Mouse (Mus musculus): Measurements from ENCODE around the gene Kcnj16. TPM values are rescaled to one million over a fixed set of nuclear protein-coding genes. Genes with fewer than 3 reads are reported as not detected.

Gene Kcnj16
- 0.06 TPM in 1 of 2 replicates, not detected in the other for polyA plus RNA-seq (2015; fragmentation: Nextera tagmentation; extraction: Ambion mirVana)

DNA sequence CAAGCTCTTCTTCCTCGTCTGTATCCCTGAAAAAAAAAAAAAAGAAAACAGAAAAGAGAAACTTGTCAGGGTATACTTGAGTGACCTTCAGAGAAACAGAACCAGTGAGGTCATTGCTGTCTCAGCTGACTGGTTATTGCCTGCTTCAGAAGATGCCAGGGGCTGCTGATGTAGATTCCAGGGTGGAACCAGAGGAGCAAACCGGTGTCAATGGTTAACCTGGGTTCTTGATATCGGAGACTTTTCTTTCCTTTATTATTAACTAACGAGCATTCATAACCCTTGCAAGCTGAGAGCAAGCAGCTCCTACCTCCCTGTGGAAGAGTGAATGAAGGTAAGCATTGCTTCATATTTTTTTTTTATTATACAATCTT lies at the start of gene Kcnj16:
Gene Kcnj16 (plus strand): TSS at position 272 of the 374 bp plus-strand sequence.
- Histone ChIP-seq H3K9ac (no peak within 1 kb of the TSS), H3K4me3 (replicated peaks) (no peak within 1 kb of the TSS), H3K4me1 (replicated peaks) (no peaks in the 10 kb centered on the region), H3K9me3 (replicated peaks) (no peaks in the 10 kb centered on the region), H3K36me3 (replicated peaks) (no peaks in the 10 kb centered on the region), H3K27me3 (no peaks in the 10 kb centered on the region), H3K27ac (replicated peaks) (no peak within 1 kb of the TSS), H3K4me2 (no peak within 1 kb of the TSS)
- ATAC-seq (ENCODE audit: insufficient read depth) = no peak
- WGBS (ENCODE audit: insufficient replicate concordance) = 56% methylated on average over 4 of the region's 4 CpGs

DNA sequence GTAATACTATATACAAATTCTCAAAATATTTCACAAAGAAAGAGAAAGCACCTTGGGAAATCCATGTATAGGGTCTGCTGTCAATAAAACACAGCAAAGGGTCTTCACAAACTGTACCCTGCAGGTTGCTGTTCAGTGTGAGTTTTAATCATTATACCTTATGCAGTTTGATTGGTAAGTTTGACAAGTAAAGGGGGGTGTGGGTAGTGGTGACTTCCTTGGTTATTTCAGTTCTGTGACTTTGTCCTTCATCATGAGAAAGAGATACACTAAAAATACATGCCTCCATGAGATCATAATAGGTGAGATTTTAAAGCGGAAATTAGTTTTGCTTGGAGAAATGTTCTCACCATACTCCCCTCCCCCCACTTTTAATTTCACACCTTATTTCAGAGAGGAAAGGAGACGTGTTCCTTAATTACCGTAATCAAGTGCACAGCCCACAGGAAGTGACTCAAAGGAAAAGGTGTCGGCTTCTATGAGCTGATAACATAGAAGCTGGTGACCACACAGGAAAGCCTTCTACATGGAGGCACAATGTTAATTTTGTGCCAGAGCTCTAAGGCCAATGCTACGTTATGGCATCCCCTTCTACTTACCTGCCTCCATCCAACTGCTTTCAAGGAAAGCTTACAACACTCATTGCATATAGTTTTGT lies 48.9 kb upstream of the Kcnj16 start:
- Histone ChIP-seq H3K4me1 (replicated peaks) (no peaks in the 10 kb centered on the region), H3K9ac (no peak overlapping the region), H3K36me3 (replicated peaks) (no peaks in the 10 kb centered on the region), H3K4me2 (no peak overlapping the region), H3K9me3 (replicated peaks) (no peaks in the 10 kb centered on the region), H3K27ac (replicated peaks) (no peak overlapping the region), H3K27me3 (no peaks in the 10 kb centered on the region), H3K4me3 (replicated peaks) (no peak overlapping the region)
- ATAC-seq (ENCODE audit: insufficient read depth) = no peak
- 12% methylated on average over 5 of the region's 5 CpGs for WGBS (ENCODE audit: insufficient replicate concordance)

DNA sequence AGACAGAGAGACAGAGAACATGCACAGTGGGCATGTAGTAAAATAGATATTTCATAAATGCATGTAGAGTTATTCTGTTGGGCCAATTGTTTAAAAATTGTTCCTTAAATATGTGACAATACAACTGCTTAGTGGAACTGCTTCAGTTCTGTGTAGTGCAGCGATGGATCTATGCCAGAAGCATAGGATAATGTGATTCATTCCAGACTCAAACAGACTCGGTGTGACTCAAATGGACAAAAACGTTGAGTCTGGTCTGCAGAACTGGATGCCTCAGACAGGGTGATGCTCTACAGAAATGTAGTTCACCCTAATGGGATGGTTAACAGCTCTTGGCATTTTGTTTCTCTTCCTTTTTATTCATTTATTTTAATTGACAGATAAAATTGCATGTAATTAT lies 32.1 kb upstream of the Kcnj16 start:
- no peak overlapping the region for H3K4me2 ChIP-seq
- no peak for ATAC-seq (ENCODE audit: insufficient read depth)
- 58% methylated on average over 3 of the region's 3 CpGs for WGBS (ENCODE audit: insufficient replicate concordance)
- no peaks in the 10 kb centered on the region for H3K4me1 ChIP-seq (replicated peaks)
- H3K27me3 ChIP-seq = no peaks in the 10 kb centered on the region
- no peak overlapping the region for H3K27ac ChIP-seq (replicated peaks)
- H3K9ac ChIP-seq = no peak overlapping the region
- H3K9me3 ChIP-seq (replicated peaks) = no peaks in the 10 kb centered on the region
- no peaks in the 10 kb centered on the region for H3K36me3 ChIP-seq (replicated peaks)
- no peak overlapping the region for H3K4me3 ChIP-seq (replicated peaks)

DNA sequence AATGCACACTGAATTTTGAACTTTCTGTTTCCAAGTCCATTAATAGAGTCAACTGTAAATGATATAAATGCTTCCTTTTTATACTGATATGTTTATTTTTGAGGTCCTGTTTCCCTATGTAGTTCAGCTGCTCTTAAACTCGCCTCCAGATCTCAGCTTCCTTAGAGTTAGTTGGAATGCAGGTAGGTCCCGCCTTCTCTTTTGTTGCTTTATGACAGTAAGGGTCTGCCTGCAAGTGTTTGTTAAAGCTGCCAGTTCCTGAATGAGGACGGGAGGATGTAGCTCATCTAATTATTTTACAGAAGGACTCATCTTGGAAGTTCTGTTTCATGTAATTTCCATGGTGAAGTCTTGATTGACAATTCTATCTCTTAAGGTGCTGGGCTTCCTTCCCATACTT lies 25.6 kb upstream of the Kcnj16 start:
- H3K4me3 ChIP-seq (replicated peaks) = no peak overlapping the region
- no peak overlapping the region for H3K9ac ChIP-seq
- ATAC-seq (ENCODE audit: insufficient read depth) = no peak
- no peaks in the 10 kb centered on the region for H3K36me3 ChIP-seq (replicated peaks)
- H3K4me1 ChIP-seq (replicated peaks) = no peaks in the 10 kb centered on the region
- no peak overlapping the region for H3K27ac ChIP-seq (replicated peaks)
- 20% methylated on average over 3 of the region's 3 CpGs for WGBS (ENCODE audit: insufficient replicate concordance)
- no peak overlapping the region for H3K4me2 ChIP-seq
- no peaks in the 10 kb centered on the region for H3K9me3 ChIP-seq (replicated peaks)
- no peaks in the 10 kb centered on the region for H3K27me3 ChIP-seq

DNA sequence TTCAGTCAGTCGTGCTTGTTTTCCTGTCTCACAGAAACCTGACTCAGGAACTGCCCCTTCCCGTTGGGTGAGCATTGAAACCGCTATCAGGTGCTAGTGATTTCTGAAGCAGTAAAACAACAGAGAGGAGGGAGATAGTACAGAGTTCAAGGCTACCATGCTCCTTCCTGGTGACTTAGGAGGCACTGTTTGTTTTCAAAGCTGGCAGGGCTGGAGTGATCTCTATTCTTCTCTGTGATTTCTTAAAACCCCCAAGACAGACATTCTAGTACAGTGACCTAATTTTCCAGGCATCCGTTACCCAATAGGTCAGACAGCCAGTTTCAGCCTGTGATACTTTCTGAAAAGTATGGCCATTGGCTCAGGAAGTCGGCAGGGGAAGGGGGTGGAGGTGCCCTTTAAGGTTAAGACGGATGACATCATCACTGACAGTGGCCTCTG lies 25.1 kb upstream of the Kcnj16 start:
- Histone ChIP-seq H3K4me3 (replicated peaks) (no peak overlapping the region), H3K27me3 (no peaks in the 10 kb centered on the region), H3K36me3 (replicated peaks) (no peaks in the 10 kb centered on the region), H3K27ac (replicated peaks) (no peak overlapping the region), H3K4me2 (no peak overlapping the region), H3K9me3 (replicated peaks) (no peaks in the 10 kb centered on the region), H3K9ac (no peak overlapping the region), H3K4me1 (replicated peaks) (no peaks in the 10 kb centered on the region)
- WGBS (ENCODE audit: insufficient replicate concordance) = 19% methylated on average over 6 of the region's 6 CpGs
- peak; percentile 28; the same call in 1 of the 2 replicates for ATAC-seq (ENCODE audit: insufficient read depth)

DNA sequence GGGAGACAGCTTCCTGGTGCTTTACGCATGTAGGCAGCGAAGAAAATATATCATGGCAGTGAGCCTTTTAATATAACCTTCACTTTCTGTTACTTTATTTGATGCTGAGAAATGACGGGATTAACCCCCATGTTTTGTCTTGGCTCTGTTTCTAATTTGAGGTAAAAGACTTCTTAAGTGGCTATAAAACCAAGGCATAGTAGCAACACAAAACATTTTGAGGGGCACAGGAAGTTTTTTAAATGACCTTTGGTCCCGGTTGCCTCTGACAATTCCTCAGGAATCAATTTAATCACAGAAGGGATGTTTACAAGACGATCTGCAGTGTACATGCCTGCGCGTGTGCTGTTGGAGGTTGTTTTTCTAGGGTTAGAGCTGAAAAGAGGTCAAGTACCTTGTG lies 11.2 kb upstream of the Kcnj16 start:
- H3K4me1 ChIP-seq (replicated peaks) = no peaks in the 10 kb centered on the region
- H3K27ac ChIP-seq (replicated peaks) = no peak overlapping the region
- 55% methylated on average over 7 of the region's 7 CpGs for WGBS (ENCODE audit: insufficient replicate concordance)

DNA sequence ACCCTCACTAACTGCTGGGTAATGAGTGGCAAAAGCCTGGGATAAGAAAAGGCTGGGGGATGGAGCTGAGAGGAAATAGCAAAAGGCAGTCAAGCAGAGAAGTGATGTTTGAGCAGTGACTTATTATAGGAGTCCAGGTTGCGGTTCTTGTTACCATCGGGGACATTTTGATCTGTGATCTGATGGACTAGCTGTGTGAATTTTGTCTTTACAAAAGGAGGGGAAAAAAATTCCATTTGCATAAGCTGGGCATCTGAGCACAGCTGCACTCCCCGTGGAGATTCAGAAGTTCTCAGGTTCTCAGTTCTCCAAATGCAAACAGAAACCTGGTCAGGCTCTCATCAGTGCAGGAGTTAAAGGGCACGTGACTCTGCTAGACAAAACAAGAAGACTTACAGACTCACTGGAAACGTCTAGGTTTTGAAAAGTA lies 6.2 kb upstream of the Kcnj16 start:
- no peak for ATAC-seq (ENCODE audit: insufficient read depth)
- no peak overlapping the region for H3K4me3 ChIP-seq (replicated peaks)
- WGBS (ENCODE audit: insufficient replicate concordance) = 33% methylated on average over 5 of the region's 5 CpGs
- H3K36me3 ChIP-seq (replicated peaks) = no peaks in the 10 kb centered on the region
- H3K9me3 ChIP-seq (replicated peaks) = no peaks in the 10 kb centered on the region
- H3K4me2 ChIP-seq = no peak overlapping the region
- H3K27me3 ChIP-seq = no peaks in the 10 kb centered on the region
- no peaks in the 10 kb centered on the region for H3K4me1 ChIP-seq (replicated peaks)
- H3K27ac ChIP-seq (replicated peaks) = no peak overlapping the region
- H3K9ac ChIP-seq = no peak overlapping the region

More for the DNA sequence above, 11.2 kb upstream of the Kcnj16 start:
- Histone ChIP-seq H3K4me3 (replicated peaks) (no peak overlapping the region), H3K9ac (no peak overlapping the region), H3K4me2 (no peak overlapping the region), H3K9me3 (replicated peaks) (no peaks in the 10 kb centered on the region), H3K36me3 (replicated peaks) (no peaks in the 10 kb centered on the region), H3K27me3 (no peaks in the 10 kb centered on the region)
- ATAC-seq (ENCODE audit: insufficient read depth) = no peak

DNA sequence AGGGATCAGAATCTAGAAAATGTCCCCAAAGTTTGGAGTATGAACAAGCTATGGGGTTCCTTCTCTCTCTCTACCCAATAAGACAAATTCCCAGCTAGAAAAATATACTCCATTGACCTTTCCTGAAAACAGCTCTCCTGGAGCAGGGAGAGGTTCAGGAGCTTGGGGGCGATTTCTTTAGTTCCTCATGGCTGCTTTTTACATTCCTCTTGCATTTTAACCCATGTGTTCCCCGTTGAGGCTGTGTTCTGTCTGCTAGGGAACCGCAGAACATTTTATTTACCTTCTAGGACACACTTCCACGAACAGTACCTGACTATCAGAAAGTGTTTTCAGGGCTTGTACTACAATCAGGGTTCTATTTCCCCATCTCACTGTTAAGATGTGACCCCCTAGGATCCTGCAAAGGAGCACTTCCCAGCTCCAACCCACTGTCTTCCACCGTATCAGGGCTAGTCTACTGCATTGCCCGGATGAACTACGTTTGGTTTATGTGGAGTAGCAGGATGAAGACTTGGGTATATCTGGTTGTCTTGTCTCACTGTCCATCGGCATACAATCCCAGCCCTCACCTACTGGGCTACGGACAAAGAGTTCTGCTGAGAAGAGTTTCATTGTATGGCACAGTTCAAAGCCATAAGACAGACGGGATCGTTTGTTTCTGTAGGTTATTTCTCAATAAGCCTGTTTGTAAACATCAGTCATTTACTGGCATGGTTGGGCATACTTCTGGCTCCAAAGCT lies 643 bp upstream of the Kcnj16 start:
- H3K9ac ChIP-seq = no peak overlapping the region
- no peaks in the 10 kb centered on the region for H3K4me1 ChIP-seq (replicated peaks)
- H3K4me2 ChIP-seq = no peak overlapping the region
- no peak overlapping the region for H3K4me3 ChIP-seq (replicated peaks)
- H3K27me3 ChIP-seq = no peaks in the 10 kb centered on the region
- H3K9me3 ChIP-seq (replicated peaks) = no peaks in the 10 kb centered on the region
- ATAC-seq (ENCODE audit: insufficient read depth) = no peak
- 64% methylated on average over 11 of the region's 11 CpGs for WGBS (ENCODE audit: insufficient replicate concordance)
- H3K36me3 ChIP-seq (replicated peaks) = no peaks in the 10 kb centered on the region
- H3K27ac ChIP-seq (replicated peaks) = no peak overlapping the region

DNA sequence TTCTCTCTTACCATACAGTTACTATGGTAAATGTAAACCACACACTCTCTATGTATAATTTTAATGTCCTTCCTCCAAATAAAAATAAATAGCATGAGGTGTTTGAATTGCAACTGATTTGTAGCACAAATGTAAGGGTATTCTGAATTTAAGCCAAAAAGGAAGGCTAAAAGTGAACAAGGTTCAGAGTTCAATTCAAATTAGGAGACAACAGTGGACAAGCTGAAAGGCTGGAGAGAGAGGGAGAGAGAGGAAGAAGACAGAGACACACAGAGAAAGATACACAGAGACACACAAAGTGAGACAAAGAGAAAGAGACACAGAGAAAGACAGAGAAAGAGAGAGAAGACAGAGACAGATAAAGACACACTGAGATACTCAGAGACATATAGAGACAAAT lies 1.1 kb downstream of the Kcnj16 start:
- no peak for ATAC-seq (ENCODE audit: insufficient read depth)
- no peaks in the 10 kb centered on the region for H3K4me1 ChIP-seq (replicated peaks)
- no peaks in the 10 kb centered on the region for H3K36me3 ChIP-seq (replicated peaks)
- H3K27ac ChIP-seq (replicated peaks) = no peak overlapping the region
- H3K4me3 ChIP-seq (replicated peaks) = no peak overlapping the region
- H3K27me3 ChIP-seq = no peaks in the 10 kb centered on the region
- H3K9ac ChIP-seq = no peak overlapping the region
- H3K9me3 ChIP-seq (replicated peaks) = no peaks in the 10 kb centered on the region
- H3K4me2 ChIP-seq = no peak overlapping the region

DNA sequence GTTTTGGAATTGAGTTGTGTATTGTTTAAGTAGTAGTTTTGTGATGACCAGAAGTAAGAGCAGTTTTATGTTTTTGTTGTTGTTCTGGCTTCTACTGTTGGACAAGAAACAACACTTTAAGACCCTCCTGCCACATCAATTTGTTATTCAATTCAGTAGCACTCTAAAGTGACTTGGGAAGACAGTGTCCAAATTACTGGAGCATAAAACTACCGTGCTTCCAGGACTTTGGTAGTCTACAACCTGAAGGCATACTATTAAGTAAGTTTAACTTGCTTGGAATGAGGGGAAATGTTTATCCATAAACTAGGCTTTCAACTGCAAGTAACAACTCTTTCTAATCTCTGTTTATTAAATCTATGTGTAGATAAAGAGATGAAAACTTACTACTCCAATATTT lies 17.7 kb downstream of the Kcnj16 start:
- no peak for ATAC-seq (ENCODE audit: insufficient read depth)
- WGBS (ENCODE audit: insufficient replicate concordance) = 60% methylated on average over 1 of the region's 1 CpGs
- no peak overlapping the region for H3K4me3 ChIP-seq (replicated peaks)

DNA sequence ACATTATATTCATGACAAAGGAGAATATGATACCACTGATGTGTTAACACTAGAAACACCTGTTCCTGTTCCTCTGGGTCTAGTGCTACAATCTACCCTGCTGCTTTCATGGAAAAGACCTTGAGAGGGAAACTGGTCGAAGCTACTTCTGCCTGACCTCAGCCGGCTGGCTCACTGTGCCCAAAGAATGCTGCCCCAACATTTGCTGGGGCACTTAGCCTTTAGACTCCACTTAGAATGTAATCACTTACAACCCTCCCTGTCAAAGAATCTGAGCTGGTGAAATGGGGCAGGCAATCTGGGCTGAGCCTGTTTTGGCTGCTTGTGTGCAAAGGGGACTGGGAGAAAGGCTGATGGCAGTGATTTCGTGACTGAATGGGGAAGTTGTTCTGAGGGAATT lies 18.1 kb downstream of the Kcnj16 start:
- WGBS (ENCODE audit: insufficient replicate concordance) = 35% methylated on average over 3 of the region's 3 CpGs
- Histone ChIP-seq H3K27me3 (no peaks in the 10 kb centered on the region), H3K36me3 (replicated peaks) (no peaks in the 10 kb centered on the region), H3K9me3 (replicated peaks) (no peaks in the 10 kb centered on the region), H3K4me2 (no peak overlapping the region), H3K4me3 (replicated peaks) (no peak overlapping the region), H3K27ac (replicated peaks) (no peak overlapping the region), H3K9ac (no peak overlapping the region), H3K4me1 (replicated peaks) (no peaks in the 10 kb centered on the region)
- no peak for ATAC-seq (ENCODE audit: insufficient read depth)

More for the DNA sequence above, 17.7 kb downstream of the Kcnj16 start:
- Histone ChIP-seq H3K36me3 (replicated peaks) (no peaks in the 10 kb centered on the region), H3K27ac (replicated peaks) (no peak overlapping the region), H3K27me3 (no peaks in the 10 kb centered on the region), H3K9ac (no peak overlapping the region), H3K4me2 (no peak overlapping the region), H3K4me1 (replicated peaks) (no peaks in the 10 kb centered on the region), H3K9me3 (replicated peaks) (no peaks in the 10 kb centered on the region)
